In genomic region chr12:111972504-111972903, GRCm38 (mm10) we compare ENCODE assay signal across 26 mouse cellular contexts. TPM values are rescaled to one million over a fixed set of nuclear protein-coding genes. Genes with fewer than 3 reads are reported as not detected.
"Had no signal": no experiment of that assay in that cellular context is flagged by ENCODE, and none has a peak within 500 bp of the region (broad histone marks: within the 10 kb centered on the region; RNA-seq: fewer than 3 reads in every experiment).

No protein-coding gene starts in this region.

- H3K36me3 ChIP-seq: neural tube, embryonic 12.5 days; neural tube, embryonic 13.5 days; neural tube, embryonic 15.5 days; stomach, embryonic 15.5 days had no signal

- H3K27me3 ChIP-seq: neural tube, embryonic 12.5 days; neural tube, embryonic 13.5 days; neural tube, embryonic 15.5 days; stomach, embryonic 15.5 days had no signal

- H3K9me3 ChIP-seq: neural tube, embryonic 12.5 days; neural tube, embryonic 13.5 days; neural tube, embryonic 15.5 days; stomach, embryonic 15.5 days had no signal

- H3K9ac ChIP-seq: neural tube, embryonic 12.5 days; neural tube, embryonic 13.5 days; neural tube, embryonic 15.5 days; stomach, embryonic 15.5 days had no signal

- DNase-seq: retina, postnatal 1 day; right cerebral cortex, adult 18-20 months; right cerebral cortex, postnatal 14 days; right cerebral cortex, postnatal 25 days; right cerebral cortex, postnatal 4 days; spleen, adult 18-20 months; thymus, adult 18-20 months; thymus, adult 2 months; thymus, postnatal 14 days; thymus, postnatal 25 days; thymus, postnatal 36 days; thymus, postnatal 4 days had no signal

- H3K27ac ChIP-seq: neural tube, embryonic 12.5 days; neural tube, embryonic 13.5 days; neural tube, embryonic 15.5 days; stomach, embryonic 15.5 days; stomach, postnatal 0 days had no signal

- H3K4me1 ChIP-seq: neural tube, embryonic 12.5 days had no signal

- H3K4me2 ChIP-seq: neural tube, embryonic 12.5 days; neural tube, embryonic 13.5 days; neural tube, embryonic 15.5 days; stomach, embryonic 15.5 days had no signal

- H3K4me3 ChIP-seq: neural tube, embryonic 12.5 days; neural tube, embryonic 13.5 days; neural tube, embryonic 15.5 days; stomach, embryonic 15.5 days had no signal

RNA-seq across cellular contexts. Expression of gene Tdrd9, which starts 1.1 kb away (rescaled TPM):
- total RNA-seq: neutrophil, adult 5-6 weeks had no signal
- polyA plus RNA-seq: spleen, adult 2 months had no signal

RNA-seq across cellular contexts. Expression of gene Rd3l, which starts 8.6 kb away (rescaled TPM):
- total RNA-seq: neutrophil, adult 5-6 weeks had no signal
- polyA plus RNA-seq: neural tube, embryonic 11.5 days; neural tube, embryonic 12.5 days; neural tube, embryonic 13.5 days; neural tube, embryonic 14.5 days; neural tube, embryonic 15.5 days; small intestine, adult 2 months; spleen, adult 2 months; stomach, embryonic 14.5 days; stomach, embryonic 15.5 days; stomach, embryonic 16.5 days; thymus, adult 2 months; thymus, postnatal 0 days; urinary bladder, adult 2 months had no signal
